Mouse (Mus musculus): ENCODE measurements around the gene Capn1. TPM values are rescaled to one million over a fixed set of nuclear protein-coding genes. Genes with fewer than 3 reads are reported as not detected.

Gene Capn1
- total and polyA plus RNA-seq, 3 experiments: 38.5 to 168 (median 55.5) TPM

- DNase-seq (ENCODE audit: low spot score) (no peak), ATAC-seq (ENCODE audit: extremely low read depth, insufficient number of reproducible peaks, low FRiP score, poor library complexity, severe bottlenecking) (no peak)
- TF ChIP-seq GATA1 (IDR thresholded peaks at IDR 0.05; ENCODE audit: borderline replicate concordance, low read length) (no peak), TAL1 (conservative IDR thresholded peaks at IDR 0.05; ENCODE audit: low read depth, low read length) (no peak), CTCF (IDR thresholded peaks at IDR 0.05; ENCODE audit: low read depth, low read length) (no peak), GATA2 (IDR thresholded peaks at IDR 0.05; ENCODE audit: borderline replicate concordance, low read depth, low read length) (no peak), POLR2AphosphoS5 (IDR thresholded peaks at IDR 0.05; ENCODE audit: insufficient replicate concordance, low read depth, low read length) (no peak)
- H3K36me3 ChIP-seq (replicated peaks): peaks cover 75% of the 10 kb centered on the region
- H3K4me3 ChIP-seq (ENCODE audit: low read depth, low read length): peak overlapping the region; percentile 97
- no peaks in the 10 kb centered on the region for H3K27me3 ChIP-seq (ENCODE audit: insufficient read depth, low read length)
- H3K4me1 ChIP-seq (ENCODE audit: insufficient read depth, low read depth, low read length): peaks cover 70% of the 10 kb centered on the region
- no peaks in the 10 kb centered on the region for H3K9me3 ChIP-seq (replicated peaks)
Observed at GRCm38 (mm10) chr19:6058513-6058912, 42.8 kb upstream of the Capn1 start.

DNA sequence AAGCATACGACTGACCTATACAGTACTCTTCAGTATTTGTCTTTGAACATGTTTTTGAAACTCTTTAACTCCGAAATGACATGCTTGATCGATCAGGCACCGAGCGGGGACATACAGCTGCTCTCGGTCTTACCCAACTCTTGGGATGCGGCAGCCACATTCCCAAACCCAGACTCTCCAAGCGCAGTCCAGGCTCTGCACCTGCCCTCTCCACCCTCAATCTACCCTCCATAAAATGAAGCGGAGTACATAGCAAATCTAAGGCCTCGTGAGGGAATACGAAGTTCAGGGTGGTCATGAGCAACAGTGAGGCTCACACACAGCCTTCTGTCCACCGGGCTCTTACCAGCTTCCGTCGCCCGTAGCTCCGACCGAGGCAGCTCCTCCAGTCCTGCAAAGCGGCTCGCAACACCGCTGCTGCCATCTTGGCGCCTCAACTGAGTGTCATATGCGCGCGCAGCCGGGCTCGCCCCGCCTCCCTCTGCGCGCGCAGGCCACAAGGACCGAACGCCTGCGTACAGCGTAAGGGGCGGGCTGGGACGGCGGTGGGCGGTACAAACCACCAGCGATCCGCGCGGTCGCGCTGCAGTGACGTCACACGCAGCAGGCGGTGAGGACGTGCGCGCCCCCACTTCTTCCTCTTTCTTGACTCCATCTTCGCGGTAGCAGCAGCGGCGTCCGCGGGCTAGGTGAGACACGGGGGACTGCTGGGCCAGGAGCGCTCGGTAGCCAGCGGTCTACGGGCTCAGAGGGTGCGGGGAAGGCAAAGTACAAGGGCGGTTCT, 41.8 kb upstream of the Capn1 start, which contains the start of the genes Mrpl49 and Fau:
Mrpl49 (minus strand) TSS at position 473 of the 784 bp plus-strand sequence.
Fau (plus strand) TSS at position 532 of the 784 bp plus-strand sequence.
- Histone ChIP-seq H3K4me1 (ENCODE audit: insufficient read depth, low read depth, low read length) (peaks cover 68% of the 10 kb centered on the region), H3K27me3 (ENCODE audit: insufficient read depth, low read length) (no peaks in the 10 kb centered on the region), H3K36me3 (replicated peaks) (peaks cover 75% of the 10 kb centered on the region), H3K4me3 (ENCODE audit: low read depth, low read length) (peak within 1 kb of the TSS; percentile 97), H3K9me3 (replicated peaks) (no peaks in the 10 kb centered on the region)
- no peak for TF ChIP-seq TAL1 (conservative IDR thresholded peaks at IDR 0.05; ENCODE audit: low read depth, low read length)
- TF ChIP-seq GATA2 (IDR thresholded peaks at IDR 0.05; ENCODE audit: borderline replicate concordance, low read depth, low read length): no peak
- TF ChIP-seq CTCF (IDR thresholded peaks at IDR 0.05; ENCODE audit: low read depth, low read length): no peak
- TF ChIP-seq POLR2AphosphoS5 (IDR thresholded peaks at IDR 0.05; ENCODE audit: insufficient replicate concordance, low read depth, low read length): no peak
- TF ChIP-seq GATA1 (IDR thresholded peaks at IDR 0.05; ENCODE audit: borderline replicate concordance, low read length): no peak
- ATAC-seq (ENCODE audit: extremely low read depth, insufficient number of reproducible peaks, low FRiP score, poor library complexity, severe bottlenecking) (peak; percentile 69), DNase-seq (ENCODE audit: low spot score) (peak; percentile 80)

DNA sequence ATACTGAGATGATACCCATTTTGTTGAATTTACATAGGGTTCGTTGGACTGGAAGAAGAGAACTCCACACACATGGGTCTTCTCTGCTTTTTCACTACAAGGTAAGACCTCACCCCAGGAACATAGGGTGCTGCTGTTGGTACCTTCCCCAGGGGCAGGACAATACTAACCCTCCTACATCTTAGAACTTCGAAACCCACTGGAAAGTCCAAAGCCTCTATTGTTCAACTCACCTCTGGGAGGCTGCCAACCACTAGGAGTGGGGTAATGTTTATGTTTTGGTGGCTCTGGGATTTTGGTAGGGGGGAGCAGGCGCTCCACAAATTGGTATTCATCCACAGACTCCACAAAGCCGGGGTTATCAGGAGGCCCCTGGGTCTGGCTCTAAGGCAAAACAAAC, 41.0 kb upstream of the Capn1 start:
- peak overlapping the region; percentile 97 for H3K4me3 ChIP-seq (ENCODE audit: low read depth, low read length)
- DNase-seq (ENCODE audit: low spot score): no peak
- no peaks in the 10 kb centered on the region for H3K27me3 ChIP-seq (ENCODE audit: insufficient read depth, low read length)
- H3K36me3 ChIP-seq (replicated peaks): peaks cover 75% of the 10 kb centered on the region
- peaks cover 68% of the 10 kb centered on the region for H3K4me1 ChIP-seq (ENCODE audit: insufficient read depth, low read depth, low read length)
- TF ChIP-seq POLR2AphosphoS5 (IDR thresholded peaks at IDR 0.05; ENCODE audit: insufficient replicate concordance, low read depth, low read length): no peak
- TF ChIP-seq TAL1 (conservative IDR thresholded peaks at IDR 0.05; ENCODE audit: low read depth, low read length): no peak
- TF ChIP-seq GATA1 (IDR thresholded peaks at IDR 0.05; ENCODE audit: borderline replicate concordance, low read length): no peak
- TF ChIP-seq GATA2 (IDR thresholded peaks at IDR 0.05; ENCODE audit: borderline replicate concordance, low read depth, low read length): no peak
- TF ChIP-seq CTCF (IDR thresholded peaks at IDR 0.05; ENCODE audit: low read depth, low read length): no peak
- no peaks in the 10 kb centered on the region for H3K9me3 ChIP-seq (replicated peaks)
- no peak for ATAC-seq (ENCODE audit: extremely low read depth, insufficient number of reproducible peaks, low FRiP score, poor library complexity, severe bottlenecking)

DNA sequence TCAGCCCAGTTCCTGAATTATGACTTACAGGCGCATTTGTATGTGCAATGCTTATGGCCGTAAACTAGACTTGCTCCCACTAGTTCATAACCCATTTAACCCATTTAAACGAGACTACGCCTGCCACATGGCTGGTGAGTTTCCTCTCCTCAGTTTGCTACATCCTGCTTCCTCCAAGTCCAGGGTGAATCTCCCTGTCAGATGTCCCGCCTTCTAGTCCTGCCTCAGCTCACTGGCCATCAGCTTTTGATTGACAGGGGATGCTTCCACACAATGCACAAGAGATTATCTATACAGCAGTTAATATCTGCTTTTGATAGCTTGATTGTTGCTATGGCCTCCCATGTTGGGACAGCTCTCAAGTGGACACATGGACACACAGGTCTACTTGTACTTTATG, 38.6 kb upstream of the Capn1 start:
- H3K4me1 ChIP-seq (ENCODE audit: insufficient read depth, low read depth, low read length): peaks cover 75% of the 10 kb centered on the region
- DNase-seq (ENCODE audit: low spot score): no peak
- H3K36me3 ChIP-seq (replicated peaks): peaks cover 86% of the 10 kb centered on the region

DNA sequence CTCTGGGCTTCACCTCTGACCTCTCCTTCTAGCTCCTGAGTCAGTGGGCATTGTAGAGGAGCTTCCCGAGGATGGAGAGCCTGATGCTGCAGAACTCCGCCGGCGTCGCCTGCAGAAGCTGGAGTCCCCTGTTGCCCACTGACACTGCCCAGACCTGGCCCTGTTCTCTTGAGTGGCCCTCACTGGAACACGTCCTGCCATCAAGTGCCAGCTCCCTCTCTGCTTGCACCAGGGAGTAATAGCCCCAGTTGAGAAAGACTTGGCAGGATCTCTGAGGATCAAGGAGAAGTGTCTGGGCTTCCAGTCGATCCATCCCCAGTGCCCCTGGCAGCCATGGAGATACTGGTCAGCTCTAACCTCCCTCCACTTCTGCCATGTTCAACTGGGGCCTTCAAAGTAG, 36.8 kb upstream of the Capn1 start:
- H3K9me3 ChIP-seq (replicated peaks): no peaks in the 10 kb centered on the region
- no peak for ATAC-seq (ENCODE audit: extremely low read depth, insufficient number of reproducible peaks, low FRiP score, poor library complexity, severe bottlenecking)
- no peak for DNase-seq (ENCODE audit: low spot score)
- no peaks in the 10 kb centered on the region for H3K27me3 ChIP-seq (ENCODE audit: insufficient read depth, low read length)
- TF ChIP-seq TAL1 (conservative IDR thresholded peaks at IDR 0.05; ENCODE audit: low read depth, low read length) (no peak), GATA1 (IDR thresholded peaks at IDR 0.05; ENCODE audit: borderline replicate concordance, low read length) (no peak)
- H3K36me3 ChIP-seq (replicated peaks): peaks cover 91% of the 10 kb centered on the region
- H3K4me1 ChIP-seq (ENCODE audit: insufficient read depth, low read depth, low read length): peaks cover 86% of the 10 kb centered on the region
- H3K4me3 ChIP-seq (ENCODE audit: low read depth, low read length): no peak overlapping the region

More for the DNA sequence above, 38.6 kb upstream of the Capn1 start:
- no peaks in the 10 kb centered on the region for H3K27me3 ChIP-seq (ENCODE audit: insufficient read depth, low read length)
- ATAC-seq (ENCODE audit: extremely low read depth, insufficient number of reproducible peaks, low FRiP score, poor library complexity, severe bottlenecking): no peak
- TF ChIP-seq GATA1 (IDR thresholded peaks at IDR 0.05; ENCODE audit: borderline replicate concordance, low read length) (no peak), CTCF (IDR thresholded peaks at IDR 0.05; ENCODE audit: low read depth, low read length) (no peak), GATA2 (IDR thresholded peaks at IDR 0.05; ENCODE audit: borderline replicate concordance, low read depth, low read length) (no peak), POLR2AphosphoS5 (IDR thresholded peaks at IDR 0.05; ENCODE audit: insufficient replicate concordance, low read depth, low read length) (no peak), TAL1 (conservative IDR thresholded peaks at IDR 0.05; ENCODE audit: low read depth, low read length) (no peak)
- H3K9me3 ChIP-seq (replicated peaks): no peaks in the 10 kb centered on the region
- no peak overlapping the region for H3K4me3 ChIP-seq (ENCODE audit: low read depth, low read length)

DNA sequence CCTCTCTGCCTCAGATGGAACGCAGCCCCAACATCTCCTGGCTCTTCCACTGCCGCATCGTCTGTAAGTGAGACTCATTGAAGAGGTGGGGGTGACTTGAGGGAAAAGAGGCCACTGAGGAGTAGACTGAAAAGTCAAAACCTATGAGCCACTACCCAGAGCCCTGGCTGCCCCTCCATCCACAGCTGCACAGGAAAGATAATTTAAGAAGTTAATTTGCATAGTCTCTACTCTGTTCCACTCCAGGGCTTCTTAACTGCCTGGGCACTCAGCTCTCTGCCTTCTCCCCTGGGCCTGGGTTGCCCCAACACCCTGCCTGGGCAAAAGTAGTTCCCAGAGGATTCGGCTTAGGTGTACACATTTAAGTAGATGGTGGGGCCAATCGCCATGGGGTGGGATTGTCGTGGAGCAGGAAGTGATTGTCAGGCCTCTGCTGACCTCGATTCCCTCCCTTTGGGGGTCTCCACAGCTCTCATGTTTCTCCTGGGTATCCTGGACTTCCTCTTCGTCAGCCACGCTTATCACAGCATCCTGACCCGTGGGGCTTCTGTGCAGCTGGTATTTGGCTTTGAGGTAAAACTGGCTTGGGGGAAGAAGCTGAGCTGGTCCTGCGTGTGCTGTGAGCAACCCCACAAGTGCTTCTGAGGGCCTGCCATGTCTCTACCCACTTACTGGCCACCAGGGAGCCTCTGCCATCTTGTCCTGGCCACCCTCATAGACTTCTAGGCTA, 33.1 kb upstream of the Capn1 start:
- no peaks in the 10 kb centered on the region for H3K9me3 ChIP-seq (replicated peaks)
- H3K27me3 ChIP-seq (ENCODE audit: insufficient read depth, low read length): no peaks in the 10 kb centered on the region
- no peak for ATAC-seq (ENCODE audit: extremely low read depth, insufficient number of reproducible peaks, low FRiP score, poor library complexity, severe bottlenecking)
- TF ChIP-seq TAL1 (conservative IDR thresholded peaks at IDR 0.05; ENCODE audit: low read depth, low read length): no peak
- TF ChIP-seq GATA1 (IDR thresholded peaks at IDR 0.05; ENCODE audit: borderline replicate concordance, low read length): no peak
- TF ChIP-seq GATA2 (IDR thresholded peaks at IDR 0.05; ENCODE audit: borderline replicate concordance, low read depth, low read length): no peak
- TF ChIP-seq POLR2AphosphoS5 (IDR thresholded peaks at IDR 0.05; ENCODE audit: insufficient replicate concordance, low read depth, low read length): no peak
- no peak for TF ChIP-seq CTCF (IDR thresholded peaks at IDR 0.05; ENCODE audit: low read depth, low read length)
- H3K4me1 ChIP-seq (ENCODE audit: insufficient read depth, low read depth, low read length): peaks cover 73% of the 10 kb centered on the region
- H3K4me3 ChIP-seq (ENCODE audit: low read depth, low read length): peak overlapping the region; percentile 90; the same call in 1 of the 2 replicates
- peaks cover 67% of the 10 kb centered on the region for H3K36me3 ChIP-seq (replicated peaks)
- no peak for DNase-seq (ENCODE audit: low spot score)

All from G1E (cell line).